Mouse (Mus musculus) heart, adult 2 months (tissue): ENCODE data around the gene Sgk1.

Source experiments
- CTCF ChIP-seq: fragments of 200-600 bp; IDR thresholded peaks from 2 replicates; pipeline ENCODE4 v1.8.1; 2022; ENCODE audit warnings: antibody characterized with exemption, mild to moderate bottlenecking, moderate library complexity
- EP300 ChIP-seq: fragments of 200-500 bp; IDR thresholded peaks from 2 replicates; pipeline ENCODE4 v1.6.1; 2011; ENCODE audit warnings: low read depth, low read length, control low read depth; ENCODE audit not compliant: insufficient read depth
- POLR2A ChIP-seq: fragments of 200-500 bp; IDR thresholded peaks from 2 replicates; pipeline ENCODE4 v1.6.1; 2011; ENCODE audit warnings: mild to moderate bottlenecking, low read depth, low read length, control low read depth; ENCODE audit not compliant: insufficient read depth

GRCm38 (mm10) chr10:21890293-21890692, 8.3 kb downstream of the Sgk1 start:
- no peak for TF ChIP-seq POLR2A
- no peak for TF ChIP-seq CTCF
- TF ChIP-seq EP300, result no peak
